Mouse (Mus musculus): ENCODE data around the gene C87436. TPM values are rescaled to one million over a fixed set of nuclear protein-coding genes. Genes with fewer than 3 reads are reported as not detected.

C87436 gene
- polyA plus RNA-seq, 1 experiment from 2014 or later, result 25.6 TPM

DNA sequence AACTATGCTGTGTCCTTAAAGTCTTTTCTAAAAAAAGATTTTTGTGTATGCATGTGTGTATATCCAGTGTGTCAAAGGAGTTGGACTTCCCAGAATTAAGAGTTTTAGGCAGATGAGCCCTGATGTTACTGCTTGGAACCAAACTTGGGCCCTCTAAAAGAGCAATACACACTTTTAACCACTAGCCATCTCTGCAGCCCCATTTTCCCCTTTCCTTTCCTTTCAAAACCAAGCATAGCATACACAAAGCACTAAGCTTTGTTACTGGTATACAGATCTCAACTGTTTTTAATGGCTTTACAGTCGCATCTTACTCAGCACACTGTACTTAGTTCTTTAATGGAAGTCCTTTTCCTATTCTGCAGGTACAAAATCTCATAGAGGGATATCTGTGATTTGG lies 1.4 kb downstream of the C87436 start:
- WGBS, result 98% methylated on average over 1 of the region's 1 CpGs
- peaks cover 8% of the 10 kb centered on the region; the same call in 1 of the 2 replicates for H3K36me3 ChIP-seq (ENCODE audit: control insufficient read depth, insufficient read depth, low read length)
- H3K27ac ChIP-seq (ENCODE audit: low read depth, low read length), result no peak overlapping the region
- peak overlapping the region; percentile 56 for H3K4me3 ChIP-seq (ENCODE audit: low read depth, low read length)
- DNase-seq (ENCODE audit: low spot score), result no peak
- ATAC-seq (ENCODE audit: low FRiP score), result no peak
- H3K4me2 ChIP-seq (replicated peaks; ENCODE audit: low read depth, low read length), result peak overlapping the region; percentile 59
- no peaks in the 10 kb centered on the region; the same call in 1 of the 2 replicates for H3K4me1 ChIP-seq (replicated peaks; ENCODE audit: control insufficient read depth, insufficient read depth, low read length)
- H3K27me3 ChIP-seq (ENCODE audit: control insufficient read depth, insufficient read depth, low read length), result no peaks in the 10 kb centered on the region
- peak overlapping the region; percentile 36; the same call in 1 of the 2 replicates for H3K9ac ChIP-seq (ENCODE audit: low read depth, low read length)
- no peaks in the 10 kb centered on the region for H3K9me3 ChIP-seq (ENCODE audit: control insufficient read depth, low read length)

- 97% methylated on average over 10 of the region's 10 CpGs for WGBS
- H3K4me2 ChIP-seq (replicated peaks; ENCODE audit: low read depth, low read length), result no peak overlapping the region
- no peaks in the 10 kb centered on the region for H3K27me3 ChIP-seq (ENCODE audit: control insufficient read depth, insufficient read depth, low read length)
- H3K36me3 ChIP-seq (ENCODE audit: control insufficient read depth, insufficient read depth, low read length), result peaks cover 8% of the 10 kb centered on the region; the same call in 1 of the 2 replicates
- H3K4me3 ChIP-seq (ENCODE audit: low read depth, low read length), result no peak overlapping the region
- no peaks in the 10 kb centered on the region; the same call in 1 of the 2 replicates for H3K4me1 ChIP-seq (replicated peaks; ENCODE audit: control insufficient read depth, insufficient read depth, low read length)
- no peak overlapping the region for H3K27ac ChIP-seq (ENCODE audit: low read depth, low read length)
- no peaks in the 10 kb centered on the region for H3K9me3 ChIP-seq (ENCODE audit: control insufficient read depth, low read length)
- DNase-seq (ENCODE audit: low spot score) (no peak), ATAC-seq (ENCODE audit: low FRiP score) (no peak)
- no peak overlapping the region for H3K9ac ChIP-seq (ENCODE audit: low read depth, low read length)
These were observed 3.4 kb downstream of the C87436 start for GRCm38 (mm10) chr6:86441571-86441970.

DNA sequence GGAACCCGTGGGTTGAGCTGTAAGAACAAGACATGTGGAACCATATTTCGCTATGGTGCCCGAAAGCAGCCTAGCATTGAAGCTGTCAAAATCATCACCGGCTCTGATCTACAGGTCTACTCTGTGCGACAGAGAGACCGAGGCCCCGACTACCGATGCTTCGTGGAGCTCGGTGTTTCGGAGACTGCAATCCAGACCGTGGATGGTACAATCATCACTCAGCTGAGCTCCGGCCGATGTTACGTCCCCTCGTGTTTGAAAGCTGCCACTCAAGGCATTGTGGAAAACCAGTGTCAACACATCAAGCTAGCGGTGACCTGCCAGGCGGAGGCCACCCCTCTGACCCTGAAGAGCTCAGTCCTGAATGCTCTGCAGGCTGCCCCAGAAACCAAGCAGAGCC lies 7.4 kb downstream of the C87436 start:
- 96% methylated on average over 18 of the region's 18 CpGs for WGBS
- DNase-seq (ENCODE audit: low spot score), result no peak
- H3K36me3 ChIP-seq (ENCODE audit: control insufficient read depth, insufficient read depth, low read length), result peaks cover 12% of the 10 kb centered on the region

GRCm38 (mm10) chr6:86446927-86447568 lies 8.9 kb downstream of the C87436 start:
- no peak for ATAC-seq (ENCODE audit: low FRiP score)
- no peaks in the 10 kb centered on the region for H3K9me3 ChIP-seq (ENCODE audit: control insufficient read depth, low read length)
- peaks cover 12% of the 10 kb centered on the region for H3K36me3 ChIP-seq (ENCODE audit: control insufficient read depth, insufficient read depth, low read length)
- no peak overlapping the region for H3K4me3 ChIP-seq (ENCODE audit: low read depth, low read length)
- no peak for DNase-seq (ENCODE audit: low spot score)
- no peaks in the 10 kb centered on the region for H3K4me1 ChIP-seq (replicated peaks; ENCODE audit: control insufficient read depth, insufficient read depth, low read length)
- H3K27ac ChIP-seq (ENCODE audit: low read depth, low read length), result no peak overlapping the region
- H3K4me2 ChIP-seq (replicated peaks; ENCODE audit: low read depth, low read length), result no peak overlapping the region
- H3K27me3 ChIP-seq (ENCODE audit: control insufficient read depth, insufficient read depth, low read length), result no peaks in the 10 kb centered on the region
- WGBS, result 93% methylated on average over 1 of the region's 1 CpGs
- no peak overlapping the region for H3K9ac ChIP-seq (ENCODE audit: low read depth, low read length)

More for the DNA sequence above, 7.4 kb downstream of the C87436 start:
- Histone ChIP-seq H3K4me2 (replicated peaks; ENCODE audit: low read depth, low read length) (no peak overlapping the region), H3K9me3 (ENCODE audit: control insufficient read depth, low read length) (no peaks in the 10 kb centered on the region), H3K27ac (ENCODE audit: low read depth, low read length) (no peak overlapping the region), H3K9ac (ENCODE audit: low read depth, low read length) (0 out of 2 replicates have a peak overlapping the region, but pooled peaks have one; percentile 15), H3K4me1 (replicated peaks; ENCODE audit: control insufficient read depth, insufficient read depth, low read length) (no peaks in the 10 kb centered on the region), H3K4me3 (ENCODE audit: low read depth, low read length) (no peak overlapping the region), H3K27me3 (ENCODE audit: control insufficient read depth, insufficient read depth, low read length) (no peaks in the 10 kb centered on the region)
- ATAC-seq (ENCODE audit: low FRiP score), result no peak

GRCm38 (mm10) chr6:86456727-86457126 lies 18.6 kb downstream of the C87436 start:
- 91% methylated on average over 3 of the region's 3 CpGs for WGBS
- H3K27ac ChIP-seq (ENCODE audit: low read depth, low read length), result no peak overlapping the region
- no peak for ATAC-seq (ENCODE audit: low FRiP score)

DNA sequence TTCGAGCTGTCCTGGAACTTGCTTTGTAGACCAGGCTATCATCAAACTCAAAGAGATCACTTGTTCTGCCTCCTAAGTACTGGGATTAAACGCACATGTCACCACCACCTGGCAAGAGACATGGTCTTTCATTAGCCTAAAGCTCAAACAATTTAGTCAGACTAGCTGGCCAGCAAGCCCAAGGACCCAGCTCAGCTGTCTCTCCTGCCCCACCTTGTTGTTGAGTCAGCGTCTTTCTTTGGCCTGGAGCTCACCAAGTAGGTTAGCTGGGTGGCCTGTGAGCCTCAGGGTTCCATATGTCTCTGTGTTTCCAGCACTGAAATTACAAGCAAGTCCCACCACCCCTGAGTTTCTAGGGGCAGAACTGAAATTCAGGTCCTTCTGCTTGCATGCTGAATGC lies 24.9 kb downstream of the C87436 start:
- Histone ChIP-seq H3K9me3 (ENCODE audit: control insufficient read depth, low read length) (no peaks in the 10 kb centered on the region), H3K36me3 (ENCODE audit: control insufficient read depth, insufficient read depth, low read length) (no peaks in the 10 kb centered on the region), H3K9ac (ENCODE audit: low read depth, low read length) (no peak overlapping the region), H3K4me2 (replicated peaks; ENCODE audit: low read depth, low read length) (no peak overlapping the region), H3K4me3 (ENCODE audit: low read depth, low read length) (no peak overlapping the region), H3K27ac (ENCODE audit: low read depth, low read length) (no peak overlapping the region), H3K4me1 (replicated peaks; ENCODE audit: control insufficient read depth, insufficient read depth, low read length) (no peaks in the 10 kb centered on the region), H3K27me3 (ENCODE audit: control insufficient read depth, insufficient read depth, low read length) (no peaks in the 10 kb centered on the region)
- 91% methylated on average over 3 of the region's 3 CpGs for WGBS
- ATAC-seq (ENCODE audit: low FRiP score) (no peak), DNase-seq (ENCODE audit: low spot score) (no peak)

More at GRCm38 (mm10) chr6:86456727-86457126, 18.6 kb downstream of the C87436 start:
- H3K36me3 ChIP-seq (ENCODE audit: control insufficient read depth, insufficient read depth, low read length), result no peaks in the 10 kb centered on the region
- no peaks in the 10 kb centered on the region for H3K9me3 ChIP-seq (ENCODE audit: control insufficient read depth, low read length)
- no peaks in the 10 kb centered on the region for H3K4me1 ChIP-seq (replicated peaks; ENCODE audit: control insufficient read depth, insufficient read depth, low read length)
- H3K4me2 ChIP-seq (replicated peaks; ENCODE audit: low read depth, low read length), result no peak overlapping the region
- no peaks in the 10 kb centered on the region for H3K27me3 ChIP-seq (ENCODE audit: control insufficient read depth, insufficient read depth, low read length)
- no peak for DNase-seq (ENCODE audit: low spot score)
- H3K4me3 ChIP-seq (ENCODE audit: low read depth, low read length), result no peak overlapping the region
- H3K9ac ChIP-seq (ENCODE audit: low read depth, low read length), result no peak overlapping the region

DNA sequence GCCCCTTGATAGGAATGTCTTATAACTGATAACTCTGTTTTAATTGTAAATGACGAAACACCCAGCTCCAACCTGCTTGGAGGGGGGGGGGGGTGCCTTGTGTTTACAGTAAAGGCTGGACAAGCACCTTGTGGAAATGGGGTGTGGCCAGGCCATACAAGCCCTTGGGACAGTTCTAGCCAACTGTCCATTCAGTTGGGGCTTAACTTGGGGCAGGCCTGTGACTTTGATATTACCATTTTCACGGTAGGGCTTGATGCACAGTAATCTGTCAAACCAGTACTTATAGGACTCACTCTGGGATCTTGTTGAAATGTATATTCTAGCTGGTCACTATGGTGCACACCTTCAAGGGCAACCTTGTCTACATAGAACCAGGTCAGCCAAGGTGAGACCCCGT lies 33.1 kb downstream of the C87436 start:
- no peaks in the 10 kb centered on the region; the same call in 1 of the 2 replicates for H3K4me1 ChIP-seq (replicated peaks; ENCODE audit: control insufficient read depth, insufficient read depth, low read length)
- WGBS, result 97% methylated on average over 3 of the region's 3 CpGs
- peaks cover 3% of the 10 kb centered on the region; the same call in 1 of the 2 replicates for H3K36me3 ChIP-seq (ENCODE audit: control insufficient read depth, insufficient read depth, low read length)
- peak overlapping the region; percentile 68; the same call in 1 of the 2 replicates for H3K4me2 ChIP-seq (replicated peaks; ENCODE audit: low read depth, low read length)
- DNase-seq (ENCODE audit: low spot score) (no peak), ATAC-seq (ENCODE audit: low FRiP score) (peak; percentile 16)
- H3K27me3 ChIP-seq (ENCODE audit: control insufficient read depth, insufficient read depth, low read length), result no peaks in the 10 kb centered on the region
- H3K4me3 ChIP-seq (ENCODE audit: low read depth, low read length), result peak overlapping the region; percentile 34; the same call in 1 of the 2 replicates
- H3K9ac ChIP-seq (ENCODE audit: low read depth, low read length), result no peak overlapping the region; the same call in 1 of the 2 replicates
- H3K9me3 ChIP-seq (ENCODE audit: control insufficient read depth, low read length), result no peaks in the 10 kb centered on the region
- H3K27ac ChIP-seq (ENCODE audit: low read depth, low read length), result no peak overlapping the region; the same call in 1 of the 2 replicates

GRCm38 (mm10) chr6:86471760-86472099 lies 33.6 kb downstream of the C87436 start:
- H3K9ac ChIP-seq (ENCODE audit: low read depth, low read length), result peak overlapping the region; percentile 70
- DNase-seq (ENCODE audit: low spot score) (no peak), ATAC-seq (ENCODE audit: low FRiP score) (peak; percentile 61)
- no peaks in the 10 kb centered on the region for H3K27me3 ChIP-seq (ENCODE audit: control insufficient read depth, insufficient read depth, low read length)
- peak overlapping the region; percentile 34 for H3K4me3 ChIP-seq (ENCODE audit: low read depth, low read length)
- peak overlapping the region; percentile 68 for H3K4me2 ChIP-seq (replicated peaks; ENCODE audit: low read depth, low read length)
- peaks cover 3% of the 10 kb centered on the region; the same call in 1 of the 2 replicates for H3K36me3 ChIP-seq (ENCODE audit: control insufficient read depth, insufficient read depth, low read length)
- no peaks in the 10 kb centered on the region; the same call in 1 of the 2 replicates for H3K4me1 ChIP-seq (replicated peaks; ENCODE audit: control insufficient read depth, insufficient read depth, low read length)
- H3K27ac ChIP-seq (ENCODE audit: low read depth, low read length), result peak overlapping the region; percentile 80
- WGBS, result 30% methylated on average over 9 of the region's 9 CpGs
- H3K9me3 ChIP-seq (ENCODE audit: control insufficient read depth, low read length), result no peaks in the 10 kb centered on the region

Measured in hindbrain, embryonic 11.5 days (tissue).